Mouse (Mus musculus) forelimb bud, embryonic 11.5 days (tissue): ENCODE data around the gene Ccdc90b.

Experiments
- DNase-seq: peaks from one replicate; pipeline ENCODE4 v3.0.0-alpha.2; 2012; ENCODE audit warnings: low read depth, low spot score

The Ccdc90b gene

GRCm38 (mm10) chr7:92560986-92561876, at the start of gene Ccdc90b:
Ccdc90b (plus strand) TSS chr7:92561149.
- peak; percentile 95 for DNase-seq

- DNase-seq = no peak
Observed at GRCm38 (mm10) chr7:92520397-92520796, 40.6 kb upstream of the Ccdc90b start.

GRCm38 (mm10) chr7:92520820-92521219, 40.1 kb upstream of the Ccdc90b start:
- DNase-seq = peak; percentile 14

GRCm38 (mm10) chr7:92529245-92529644, 31.7 kb upstream of the Ccdc90b start:
- DNase-seq = no peak

- DNase-seq = no peak
Observed at GRCm38 (mm10) chr7:92532351-92533036, 28.5 kb upstream of the Ccdc90b start.

GRCm38 (mm10) chr7:92546763-92547162, 14.2 kb upstream of the Ccdc90b start:
- no peak for DNase-seq

- DNase-seq = no peak
Observed at GRCm38 (mm10) chr7:92550248-92550989, 10.5 kb upstream of the Ccdc90b start.

GRCm38 (mm10) chr7:92550990-92551392, 10.0 kb upstream of the Ccdc90b start:
- DNase-seq = peak; percentile 68

GRCm38 (mm10) chr7:92558744-92559143, 2.2 kb upstream of the Ccdc90b start:
- DNase-seq = no peak

- no peak for DNase-seq
Observed at GRCm38 (mm10) chr7:92566775-92567174, 5.8 kb downstream of the Ccdc90b start.

GRCm38 (mm10) chr7:92580491-92581207, 19.7 kb downstream of the Ccdc90b start:
- no peak for DNase-seq

- no peak for DNase-seq
Observed at GRCm38 (mm10) chr7:92583567-92583966, 22.6 kb downstream of the Ccdc90b start.

- DNase-seq = no peak
Observed at GRCm38 (mm10) chr7:92589986-92590385, 29.0 kb downstream of the Ccdc90b start.

- DNase-seq = no peak
Observed at GRCm38 (mm10) chr7:92590842-92591241, 29.9 kb downstream of the Ccdc90b start.

GRCm38 (mm10) chr7:92604961-92605360, 44.0 kb downstream of the Ccdc90b start:
- DNase-seq = no peak

GRCm38 (mm10) chr7:92610830-92611229, 49.9 kb downstream of the Ccdc90b start:
- no peak for DNase-seq

GRCm38 (mm10) chr7:92624488-92624887, 63.5 kb downstream of the Ccdc90b start:
- no peak for DNase-seq

- DNase-seq = peak; percentile 16
Observed at GRCm38 (mm10) chr7:92630167-92630566, 69.2 kb downstream of the Ccdc90b start.
